Mouse (Mus musculus): ENCODE data around the gene Tmem202. TPM values are rescaled to one million over a fixed set of nuclear protein-coding genes. Genes with fewer than 3 reads are reported as not detected.
A peak's percentile ranks its signal among the peaks of the same experiment; 100 is the strongest.

Gene Tmem202
- total and polyA plus RNA-seq, 2 experiments from 2014 or later = 0.99 to 1.4 TPM

GRCm38 (mm10) chr9:59486549-59487065 lies 53.0 kb downstream of the Tmem202 start, which contains the start of gene Arih1:
TSS of gene Arih1 (minus strand) at chr9:59486618.
- no peaks in the 10 kb centered on the region for H3K4me1 ChIP-seq (ENCODE audit: insufficient read depth, low read length)
- H3K9ac ChIP-seq (replicated peaks; ENCODE audit: low read length, poor library complexity, severe bottlenecking) = peak within 1 kb of the TSS; percentile 98
- H3K27ac ChIP-seq (ENCODE audit: low read depth, low read length) = peak within 1 kb of the TSS; percentile 98
- ATAC-seq (ENCODE audit: low FRiP score) (peak; percentile 99), DNase-seq (ENCODE audit: low spot score) (peak; percentile 98)
- H3K27me3 ChIP-seq (ENCODE audit: insufficient read depth, low read length) = no peaks in the 10 kb centered on the region
- TF ChIP-seq CTCF (IDR thresholded peaks at IDR 0.05) = peak; percentile 23; the same call in 1 of the 2 replicates
- peak within 1 kb of the TSS; percentile 100 for H3K4me3 ChIP-seq (ENCODE audit: low read depth, low read length)
- H3K9me3 ChIP-seq (ENCODE audit: low read length) = no peaks in the 10 kb centered on the region
- under 1% methylated on average over 51 of the region's 56 CpGs for WGBS
- H3K4me2 ChIP-seq (ENCODE audit: low read depth, low read length, poor library complexity, severe bottlenecking) = peak within 1 kb of the TSS; percentile 71
- H3K36me3 ChIP-seq (ENCODE audit: insufficient read depth, low read length) = no peaks in the 10 kb centered on the region

GRCm38 (mm10) chr9:59486076-59486518 lies 53.5 kb downstream of the Tmem202 start:
- TF ChIP-seq CTCF (IDR thresholded peaks at IDR 0.05) = no peak

GRCm38 (mm10) chr9:59485511-59486075 lies 54.1 kb downstream of the Tmem202 start:
- Histone ChIP-seq H3K9me3 (ENCODE audit: low read length) (no peaks in the 10 kb centered on the region), H3K36me3 (ENCODE audit: insufficient read depth, low read length) (no peaks in the 10 kb centered on the region), H3K27me3 (ENCODE audit: insufficient read depth, low read length) (no peaks in the 10 kb centered on the region), H3K9ac (replicated peaks; ENCODE audit: low read length, poor library complexity, severe bottlenecking) (peak overlapping the region; percentile 98), H3K4me2 (ENCODE audit: low read depth, low read length, poor library complexity, severe bottlenecking) (peak overlapping the region; percentile 71), H3K27ac (ENCODE audit: low read depth, low read length) (peak overlapping the region; percentile 98), H3K4me3 (ENCODE audit: low read depth, low read length) (peak overlapping the region; percentile 100), H3K4me1 (ENCODE audit: insufficient read depth, low read length) (no peaks in the 10 kb centered on the region)
- 0% methylated on average over 32 of the region's 34 CpGs for WGBS
- DNase-seq (ENCODE audit: low spot score) = peak; percentile 43
- peak; percentile 29; the same call in 1 of the 2 replicates for ATAC-seq (ENCODE audit: low FRiP score)
- TF ChIP-seq CTCF (IDR thresholded peaks at IDR 0.05) = no peak

More at GRCm38 (mm10) chr9:59486076-59486518, 53.5 kb downstream of the Tmem202 start:
- Histone ChIP-seq H3K9ac (replicated peaks; ENCODE audit: low read length, poor library complexity, severe bottlenecking) (peak overlapping the region; percentile 98), H3K27ac (ENCODE audit: low read depth, low read length) (peak overlapping the region; percentile 98), H3K9me3 (ENCODE audit: low read length) (no peaks in the 10 kb centered on the region), H3K4me2 (ENCODE audit: low read depth, low read length, poor library complexity, severe bottlenecking) (peak overlapping the region; percentile 71), H3K36me3 (ENCODE audit: insufficient read depth, low read length) (no peaks in the 10 kb centered on the region), H3K4me3 (ENCODE audit: low read depth, low read length) (peak overlapping the region; percentile 100), H3K27me3 (ENCODE audit: insufficient read depth, low read length) (no peaks in the 10 kb centered on the region), H3K4me1 (ENCODE audit: insufficient read depth, low read length) (no peaks in the 10 kb centered on the region)
- DNase-seq (ENCODE audit: low spot score) (no peak), ATAC-seq (ENCODE audit: low FRiP score) (peak; percentile 82)
- under 1% methylated on average over 66 of the region's 71 CpGs for WGBS

- peak overlapping the region; percentile 100 for H3K4me3 ChIP-seq (ENCODE audit: low read depth, low read length)
- 14% methylated on average over 7 of the region's 7 CpGs for WGBS
- peak overlapping the region; percentile 98; the same call in 1 of the 2 replicates for H3K9ac ChIP-seq (replicated peaks; ENCODE audit: low read length, poor library complexity, severe bottlenecking)
- DNase-seq (ENCODE audit: low spot score) (no peak), ATAC-seq (ENCODE audit: low FRiP score) (no peak)
- no peak overlapping the region for H3K27ac ChIP-seq (ENCODE audit: low read depth, low read length)
- peak overlapping the region; percentile 71 for H3K4me2 ChIP-seq (ENCODE audit: low read depth, low read length, poor library complexity, severe bottlenecking)
- no peaks in the 10 kb centered on the region for H3K9me3 ChIP-seq (ENCODE audit: low read length)
- TF ChIP-seq CTCF (IDR thresholded peaks at IDR 0.05) = no peak
- H3K4me1 ChIP-seq (ENCODE audit: insufficient read depth, low read length) = no peaks in the 10 kb centered on the region; the same call in 1 of the 2 replicates
- H3K36me3 ChIP-seq (ENCODE audit: insufficient read depth, low read length) = no peaks in the 10 kb centered on the region
- no peaks in the 10 kb centered on the region for H3K27me3 ChIP-seq (ENCODE audit: insufficient read depth, low read length)
Observed at GRCm38 (mm10) chr9:59484760-59485159, 54.9 kb downstream of the Tmem202 start.

- no peak for ATAC-seq (ENCODE audit: low FRiP score)
- H3K4me3 ChIP-seq (ENCODE audit: low read depth, low read length) = no peak overlapping the region
- no peak overlapping the region for H3K27ac ChIP-seq (ENCODE audit: low read depth, low read length)
- no peaks in the 10 kb centered on the region for H3K27me3 ChIP-seq (ENCODE audit: insufficient read depth, low read length)
- H3K4me1 ChIP-seq (ENCODE audit: insufficient read depth, low read length) = peaks cover 3% of the 10 kb centered on the region; the same call in 1 of the 2 replicates
- DNase-seq (ENCODE audit: low spot score) = no peak
- peak; percentile 43 for TF ChIP-seq CTCF (IDR thresholded peaks at IDR 0.05)
- H3K36me3 ChIP-seq (ENCODE audit: insufficient read depth, low read length) = no peaks in the 10 kb centered on the region
- WGBS = 50% methylated on average over 1 of the region's 1 CpGs
- H3K9me3 ChIP-seq (ENCODE audit: low read length) = no peaks in the 10 kb centered on the region
- peak overlapping the region; percentile 4; the same call in 1 of the 2 replicates for H3K4me2 ChIP-seq (ENCODE audit: low read depth, low read length, poor library complexity, severe bottlenecking)
- no peak overlapping the region for H3K9ac ChIP-seq (replicated peaks; ENCODE audit: low read length, poor library complexity, severe bottlenecking)
Observed at GRCm38 (mm10) chr9:59482419-59482818, 57.2 kb downstream of the Tmem202 start.

GRCm38 (mm10) chr9:59476617-59477016 lies 63.0 kb downstream of the Tmem202 start:
- H3K9ac ChIP-seq (replicated peaks; ENCODE audit: low read length, poor library complexity, severe bottlenecking) = no peak overlapping the region
- no peak for TF ChIP-seq CTCF (IDR thresholded peaks at IDR 0.05)
- H3K27me3 ChIP-seq (ENCODE audit: insufficient read depth, low read length) = no peaks in the 10 kb centered on the region
- H3K4me2 ChIP-seq (ENCODE audit: low read depth, low read length, poor library complexity, severe bottlenecking) = no peak overlapping the region
- H3K4me1 ChIP-seq (ENCODE audit: insufficient read depth, low read length) = peaks cover 3% of the 10 kb centered on the region; the same call in 1 of the 2 replicates
- DNase-seq (ENCODE audit: low spot score) = no peak
- no peaks in the 10 kb centered on the region for H3K9me3 ChIP-seq (ENCODE audit: low read length)
- no peak overlapping the region for H3K4me3 ChIP-seq (ENCODE audit: low read depth, low read length)
- H3K36me3 ChIP-seq (ENCODE audit: insufficient read depth, low read length) = no peaks in the 10 kb centered on the region
- 94% methylated on average over 2 of the region's 2 CpGs for whole genome bisulfite sequencing
- no peak for ATAC-seq (ENCODE audit: low FRiP score)
- H3K27ac ChIP-seq (ENCODE audit: low read depth, low read length) = no peak overlapping the region

All from midbrain, postnatal 0 days (tissue).